Mouse (Mus musculus) adrenal gland, postnatal 25 days (tissue): ENCODE results near the gene Adrb1. TPM values are rescaled to one million over a fixed set of nuclear protein-coding genes. Genes with fewer than 3 reads are reported as not detected.
"Not testable (repeated sequence)": the region's sequence is repeated elsewhere in the genome, so short reads cannot be mapped to it uniquely, and the experiment has no call there.

ENCODE experiments used
- DNase-seq: peaks from one replicate; pipeline ENCODE4 v3.0.0; 2021; ENCODE audit warnings: mixed read lengths
- total RNA-seq: library from RNA; stranded (reverse); gene quantifications from 2 replicates; pipeline ENCODE4 v1.2.3, GENCODE M21; 2021

The Adrb1 gene
- total RNA-seq, 1 experiment from 2014 or later, result 2.6 TPM

- DNase-seq, result no peak
These were observed 27.3 kb downstream of the Adrb1 start for GRCm38 (mm10) chr19:56749343-56749742.

GRCm38 (mm10) chr19:56750709-56751108 is 28.7 kb downstream of the Adrb1 start:
- DNase-seq, result no peak

- DNase-seq, result not testable (repeated sequence)
These were observed 32.5 kb downstream of the Adrb1 start for GRCm38 (mm10) chr19:56754456-56754855.

GRCm38 (mm10) chr19:56756412-56756811 is 34.4 kb downstream of the Adrb1 start:
- DNase-seq, result no peak

- DNase-seq, result no peak
These were observed 36.3 kb downstream of the Adrb1 start for GRCm38 (mm10) chr19:56758311-56758710.

- no peak for DNase-seq
These were observed 37.7 kb downstream of the Adrb1 start for GRCm38 (mm10) chr19:56759740-56760139.

- peak; percentile 39 for DNase-seq
These were observed 38.4 kb downstream of the Adrb1 start for GRCm38 (mm10) chr19:56760306-56760940.

- no peak for DNase-seq
These were observed 39.1 kb downstream of the Adrb1 start for GRCm38 (mm10) chr19:56761096-56761495.

- no peak for DNase-seq
These were observed 39.7 kb downstream of the Adrb1 start for GRCm38 (mm10) chr19:56761727-56762126.

GRCm38 (mm10) chr19:56762686-56763085 is 40.7 kb downstream of the Adrb1 start:
- no peak for DNase-seq

GRCm38 (mm10) chr19:56769024-56769423 is 47.0 kb downstream of the Adrb1 start:
- DNase-seq, result no peak

- DNase-seq, result no peak
These were observed 50.2 kb downstream of the Adrb1 start for GRCm38 (mm10) chr19:56772158-56772557.

- DNase-seq, result no peak
These were observed 51.5 kb downstream of the Adrb1 start for GRCm38 (mm10) chr19:56773393-56773971.

- no peak for DNase-seq
These were observed 52.5 kb downstream of the Adrb1 start for GRCm38 (mm10) chr19:56774408-56774962.

GRCm38 (mm10) chr19:56774971-56775892 is 53.2 kb downstream of the Adrb1 start:
- no peak for DNase-seq

GRCm38 (mm10) chr19:56775893-56776718 is 54.1 kb downstream of the Adrb1 start:
- peak; percentile 28 for DNase-seq

GRCm38 (mm10) chr19:56776719-56777382 is 54.9 kb downstream of the Adrb1 start:
- peak; percentile 36 for DNase-seq

GRCm38 (mm10) chr19:56778532-56778931 is 56.5 kb downstream of the Adrb1 start:
- DNase-seq, result not testable (repeated sequence)
